Mouse (Mus musculus) NIH3T3 (cell line): ENCODE data around the gene Pmvk.
A peak's percentile ranks its signal among the peaks of the same experiment; 100 is the strongest.

Source experiments
- DNase-seq: peaks from one replicate; pipeline ENCODE4 v3.0.0-alpha.2; 2012; ENCODE audit warnings: low read depth

The Pmvk gene

DNA sequence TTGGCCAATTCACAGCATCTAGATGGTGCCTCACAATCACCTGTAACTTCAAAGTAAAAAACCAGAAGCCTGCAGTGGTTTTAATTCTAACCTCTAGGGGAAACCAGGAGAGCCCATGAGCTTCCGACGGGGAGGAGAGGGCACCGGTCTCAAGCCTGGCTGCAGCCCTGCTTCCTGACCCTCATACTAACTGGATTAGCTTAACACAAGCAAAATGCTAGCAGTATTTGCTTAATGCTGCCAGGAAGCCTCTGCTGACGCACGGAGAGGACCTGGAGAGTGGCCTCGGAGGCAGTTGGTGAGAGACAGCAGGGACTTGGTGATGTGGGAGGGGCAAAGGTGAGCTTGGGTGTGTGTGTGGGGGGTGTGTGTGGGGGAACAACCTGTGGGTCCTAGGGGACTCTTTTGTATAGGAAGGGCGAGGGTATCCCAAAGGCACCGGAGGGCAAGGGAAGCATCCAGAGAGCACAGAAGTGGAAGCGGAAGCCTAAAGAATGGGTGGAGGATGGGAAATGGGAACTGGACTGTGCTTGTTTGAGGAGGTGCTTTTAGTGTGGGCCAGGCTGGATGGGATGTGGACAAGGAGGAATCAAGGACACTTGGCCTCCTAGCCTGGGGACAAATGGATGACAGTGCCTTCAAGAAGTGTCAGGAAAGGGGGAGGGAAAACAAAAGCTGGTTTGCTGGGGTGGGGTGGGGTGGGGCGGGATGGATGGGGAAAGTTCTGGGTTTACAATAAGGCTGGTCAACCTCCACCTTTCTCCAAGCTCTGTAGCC, at the start of gene Pmvk:
Gene Pmvk (plus strand): TSS at position 141 of the 777 bp plus-strand sequence.
- no peak for DNase-seq

DNA sequence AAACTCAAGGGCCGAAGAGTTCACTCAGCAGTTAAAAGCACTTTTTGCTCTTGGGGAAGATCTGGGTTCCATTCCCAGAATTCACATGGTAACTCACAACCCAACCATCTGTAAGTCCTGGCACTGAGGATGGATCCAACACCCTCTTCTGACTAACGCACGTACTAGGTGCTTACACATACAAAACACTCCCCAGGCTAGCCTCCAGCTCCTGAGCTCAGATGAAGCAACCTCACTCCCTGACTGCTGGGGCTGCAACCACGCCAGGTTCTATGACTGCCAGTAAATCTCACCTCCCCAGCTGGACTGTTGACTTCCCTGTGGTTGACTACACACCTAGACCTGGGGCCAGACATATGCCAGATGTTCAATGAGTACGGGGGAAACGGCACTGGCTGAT, 47.5 kb upstream of the Pmvk start:
- peak; percentile 62 for DNase-seq

GRCm38 (mm10) chr3:89408448-89408847, 45.9 kb upstream of the Pmvk start:
- no peak for DNase-seq

- no peak for DNase-seq
Measured at GRCm38 (mm10) chr3:89409701-89410100, 44.6 kb upstream of the Pmvk start.

DNA sequence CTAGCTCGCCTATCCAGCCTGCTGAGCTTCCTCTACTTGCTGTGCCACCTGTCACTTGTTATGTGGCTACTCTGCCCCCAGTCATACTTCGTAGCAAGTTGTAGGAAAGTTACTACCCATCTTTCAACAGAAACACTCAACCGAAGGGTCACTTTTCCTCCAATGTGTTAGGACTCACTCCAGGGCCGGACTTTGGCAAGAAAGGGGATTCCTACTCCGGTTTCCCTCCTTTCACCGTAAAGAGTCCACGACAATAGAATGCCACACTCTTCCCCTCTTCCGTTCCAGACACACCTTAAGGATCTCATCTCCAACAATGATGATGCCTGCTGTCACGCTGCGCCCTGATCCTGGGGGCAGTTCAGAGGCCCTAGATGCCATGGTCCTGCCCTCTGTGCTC, 43.5 kb upstream of the Pmvk start:
- no peak for DNase-seq

GRCm38 (mm10) chr3:89411490-89412393, 42.6 kb upstream of the Pmvk start, which contains the start of gene Flad1:
Gene Flad1 (minus strand): TSS chr3:89411870.
- peak; percentile 100 for DNase-seq

- DNase-seq: no peak
Measured at GRCm38 (mm10) chr3:89416158-89416557, 38.2 kb upstream of the Pmvk start.

DNA sequence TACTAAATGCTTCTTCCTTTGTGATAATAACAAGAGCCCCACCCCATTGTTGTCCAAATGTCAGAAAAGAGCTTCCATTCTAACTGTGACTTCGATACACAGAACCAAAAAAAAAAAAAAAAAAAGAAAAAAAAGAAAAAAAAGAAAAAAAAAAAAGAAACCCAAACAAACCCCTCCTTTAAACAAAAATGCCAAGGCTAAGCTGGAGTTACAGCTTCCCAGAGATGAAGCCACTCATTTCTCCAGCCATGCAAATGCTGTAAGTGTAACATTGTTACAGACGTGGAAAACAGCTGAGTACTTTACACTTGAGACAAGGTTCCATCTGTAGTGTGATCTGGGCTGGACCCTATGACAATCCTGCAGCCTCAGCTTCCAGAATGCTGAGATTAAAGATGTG, 37.2 kb upstream of the Pmvk start:
- no peak for DNase-seq

DNA sequence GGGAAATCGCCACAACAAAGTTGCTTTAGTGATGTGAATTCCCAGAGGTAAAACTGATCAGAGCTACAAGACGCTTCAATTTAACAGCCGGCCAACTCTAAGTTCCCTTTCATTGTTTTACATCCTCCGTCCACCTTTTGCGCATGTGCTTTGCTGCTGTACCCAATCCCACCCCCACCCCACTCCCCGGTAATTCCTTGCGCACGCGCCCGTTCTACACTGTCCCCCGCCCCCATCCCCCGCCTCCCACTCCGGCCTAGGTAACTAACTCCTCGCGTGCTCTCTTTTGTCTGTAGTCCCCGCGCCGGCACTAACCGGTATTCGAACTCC, 36.5 kb upstream of the Pmvk start:
- no peak for DNase-seq

- DNase-seq: peak; percentile 99
Measured at GRCm38 (mm10) chr3:89418170-89418860, 36.0 kb upstream of the Pmvk start, which contains the start of the genes Cks1b and Shc1. Gene Cks1b (minus strand): TSS chr3:89418383. Gene Shc1 (plus strand): TSS chr3:89418443.

- peak; percentile 86 for DNase-seq
Measured at GRCm38 (mm10) chr3:89418861-89419250, 35.5 kb upstream of the Pmvk start.

DNA sequence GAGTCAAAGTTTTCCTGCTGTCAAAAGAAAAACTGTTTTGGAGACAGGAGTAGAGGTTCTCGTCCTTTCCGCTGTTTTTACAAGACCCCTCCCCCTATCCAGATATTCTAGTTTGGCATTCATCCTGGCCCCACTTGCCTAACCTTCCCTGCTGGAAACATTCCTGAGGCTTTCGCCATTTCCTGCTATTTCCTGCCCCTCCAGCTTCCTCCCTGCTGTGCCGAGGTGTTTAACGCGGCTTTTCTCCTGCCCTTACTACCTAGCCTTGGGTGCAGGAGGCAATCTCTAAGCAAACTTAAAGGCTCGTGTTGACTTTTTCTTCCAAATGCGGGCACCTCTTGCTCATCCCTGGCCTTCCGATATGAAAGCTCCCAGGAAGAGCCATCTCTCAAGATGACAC, 34.8 kb upstream of the Pmvk start:
- DNase-seq: peak; percentile 92

GRCm38 (mm10) chr3:89419981-89420380, 34.4 kb upstream of the Pmvk start:
- DNase-seq: peak; percentile 46

DNA sequence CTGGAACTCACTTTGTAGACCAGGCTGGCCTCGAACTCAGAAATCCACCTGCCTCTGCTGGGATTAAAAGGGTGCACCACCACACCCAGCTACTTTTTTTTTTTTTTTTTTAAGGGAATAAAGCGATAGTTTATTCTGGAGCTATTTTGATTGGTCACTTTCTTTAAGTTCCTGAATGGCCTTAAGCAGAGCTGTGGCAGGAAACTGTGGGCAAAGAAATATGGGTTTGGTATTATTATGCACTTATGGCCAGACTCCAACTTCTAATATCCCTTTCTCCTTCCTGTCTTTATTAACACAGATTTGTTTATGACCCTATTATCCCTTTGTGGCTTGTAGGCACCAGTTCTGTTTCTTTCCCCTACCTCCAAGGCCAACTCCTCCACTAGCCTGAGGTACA, 33.9 kb upstream of the Pmvk start:
- DNase-seq: peak; percentile 19

DNA sequence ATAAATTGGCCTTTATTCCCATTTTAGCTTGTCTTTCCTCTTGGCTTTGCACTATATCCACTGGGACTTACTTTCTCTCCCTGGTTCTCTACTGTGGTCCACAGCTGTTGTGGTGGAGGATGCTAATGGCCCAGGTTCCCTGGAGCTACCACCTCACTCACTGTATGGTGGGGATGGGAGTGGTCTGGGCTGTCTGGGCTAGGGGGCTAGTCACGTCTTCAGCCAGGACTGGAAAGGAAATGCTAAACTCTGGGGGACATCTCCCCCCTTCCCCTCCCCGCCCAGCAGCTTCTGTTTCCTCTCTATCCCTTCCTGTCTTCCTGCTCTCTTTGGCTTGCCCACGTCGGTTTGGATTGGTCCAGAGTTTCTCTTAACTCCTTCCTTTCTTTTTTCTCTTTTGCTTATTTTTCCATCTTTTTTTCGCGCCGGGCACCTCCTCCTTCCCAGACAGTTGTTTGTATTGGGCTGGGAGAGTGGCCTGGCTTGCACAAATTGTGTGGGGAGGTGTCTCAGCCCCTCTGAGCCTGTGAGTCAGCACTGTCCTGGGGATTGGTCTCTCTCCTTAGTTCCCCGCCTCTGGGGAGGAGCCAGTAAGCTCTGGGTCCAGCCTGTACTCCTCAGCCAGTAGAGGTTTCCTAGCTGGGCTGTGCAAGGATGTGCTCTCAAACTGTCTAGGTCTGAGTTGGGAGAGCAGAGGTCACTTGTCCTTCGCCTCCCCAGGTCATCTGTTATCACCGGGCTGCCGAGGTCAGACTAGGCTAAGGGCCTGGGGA, 33.2 kb upstream of the Pmvk start:
- peak; percentile 97 for DNase-seq

DNA sequence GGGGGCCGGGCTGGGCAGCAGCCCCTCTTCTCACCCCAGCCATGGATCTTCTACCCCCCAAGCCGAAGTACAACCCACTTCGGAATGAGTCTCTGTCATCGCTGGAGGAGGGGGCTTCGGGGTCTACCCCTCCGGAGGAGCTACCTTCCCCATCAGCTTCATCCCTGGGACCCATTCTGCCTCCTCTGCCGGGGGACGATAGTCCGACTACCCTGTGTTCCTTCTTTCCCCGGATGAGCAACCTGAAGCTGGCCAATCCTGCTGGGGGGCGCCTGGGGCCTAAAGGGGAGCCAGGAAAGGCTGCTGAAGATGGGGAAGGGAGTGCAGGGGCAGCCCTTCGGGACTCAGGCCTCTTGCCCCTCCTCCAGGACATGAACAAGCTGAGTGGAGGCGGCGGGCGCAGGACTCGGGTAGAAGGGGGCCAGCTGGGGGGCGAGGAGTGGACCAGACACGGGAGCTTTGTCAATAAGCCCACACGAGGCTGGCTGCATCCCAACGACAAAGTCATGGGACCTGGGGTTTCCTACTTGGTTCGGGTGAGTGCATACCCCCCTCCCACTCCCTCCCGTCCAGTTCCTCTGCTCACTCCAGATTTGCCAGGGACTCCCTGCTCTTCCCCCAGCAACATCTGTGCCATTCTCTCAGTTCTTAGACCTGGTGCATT, 32.4 kb upstream of the Pmvk start:
- DNase-seq: peak; percentile 85

DNA sequence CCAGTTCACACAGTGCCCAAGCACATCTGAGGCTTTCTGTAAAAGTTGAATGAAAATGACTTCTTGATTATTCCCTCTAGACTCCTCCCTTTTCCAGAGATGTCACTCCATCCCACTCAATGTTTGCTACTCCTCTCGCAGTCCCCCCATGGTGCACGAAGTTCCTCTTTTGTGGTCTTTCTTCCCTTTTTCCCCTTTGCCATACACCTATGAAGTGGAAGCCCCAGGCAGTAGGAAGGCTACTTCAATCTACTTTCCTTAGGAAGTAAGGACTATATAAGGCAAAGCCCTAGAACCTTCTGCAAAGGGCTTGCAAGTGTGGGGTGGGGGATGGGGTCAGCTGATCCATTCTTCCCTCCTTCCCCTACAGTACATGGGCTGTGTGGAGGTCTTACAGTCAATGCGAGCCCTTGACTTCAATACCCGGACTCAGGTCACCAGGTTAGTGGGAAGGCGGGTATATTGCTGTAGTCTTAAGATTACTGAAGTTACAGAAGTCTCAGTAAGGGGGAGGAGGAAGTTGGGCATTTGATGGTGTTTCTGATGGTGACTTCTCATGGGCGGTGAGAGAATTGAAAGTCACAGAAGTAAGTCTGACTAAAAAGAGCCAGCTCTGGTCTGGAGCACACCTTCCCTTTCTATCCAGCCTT, 31.7 kb upstream of the Pmvk start:
- DNase-seq: no peak

GRCm38 (mm10) chr3:89424416-89425140, 29.8 kb upstream of the Pmvk start:
- no peak for DNase-seq

DNA sequence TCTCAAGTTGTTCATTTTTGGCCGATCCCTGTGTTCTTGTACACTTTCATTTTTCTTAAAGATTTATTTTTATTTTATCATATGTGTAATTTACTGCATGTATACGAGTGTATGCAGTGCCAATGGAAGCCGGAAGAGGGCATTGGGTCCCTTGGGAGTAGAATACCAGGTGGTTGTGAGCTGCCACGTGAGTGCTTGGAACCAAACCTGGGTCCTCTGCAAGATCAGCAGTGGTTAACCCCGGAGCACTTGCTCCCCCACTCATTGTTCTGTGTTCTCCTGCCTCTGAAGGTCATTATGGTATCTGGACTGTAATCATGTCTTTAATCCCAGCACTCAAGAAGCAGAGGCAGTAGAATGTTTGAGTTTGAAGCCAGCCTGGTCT, 29.2 kb upstream of the Pmvk start:
- no peak for DNase-seq

DNA sequence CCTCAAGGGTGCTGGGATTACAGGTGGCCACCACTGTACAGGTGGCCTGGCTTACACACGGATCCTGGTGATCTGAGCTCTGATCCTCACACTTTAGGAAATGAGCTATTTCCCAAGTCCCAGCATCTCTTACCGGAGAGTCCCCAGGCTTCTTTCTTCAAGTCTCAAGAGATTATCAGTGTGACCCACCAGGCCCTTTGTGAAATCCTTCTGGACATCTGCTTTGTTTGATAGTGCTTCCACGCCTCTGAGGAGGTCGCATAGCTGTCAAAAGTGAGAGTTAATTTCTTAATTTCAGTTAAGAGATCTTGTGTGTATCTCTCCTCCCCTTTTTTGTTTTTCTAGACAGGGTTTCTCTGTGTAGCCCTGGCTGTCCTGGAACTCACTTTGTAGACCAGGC, 28.5 kb upstream of the Pmvk start:
- no peak for DNase-seq
